Mouse (Mus musculus) olfactory bulb, adult 2 months (tissue): ENCODE measurements around the gene Ak1. TPM values are rescaled to one million over a fixed set of nuclear protein-coding genes. Genes with fewer than 3 reads are reported as not detected.

ENCODE experiments used
- H3K27ac ChIP-seq: fragments of 200-500 bp; 2 replicates; pipeline ENCODE4 v1.5.1; 2012; ENCODE audit warnings: low read depth, low read length; ENCODE audit not compliant: insufficient read depth
- H3K4me1 ChIP-seq: fragments of 200-500 bp; 2 replicates; pipeline ENCODE4 v1.6.1; 2012; ENCODE audit warnings: low read length; ENCODE audit not compliant: control insufficient read depth, insufficient read depth
- H3K4me3 ChIP-seq: fragments of 200-500 bp; 2 replicates; pipeline ENCODE4 v1.5.1; 2012; ENCODE audit warnings: mild to moderate bottlenecking, low read depth, low read length, moderate library complexity; ENCODE audit not compliant: insufficient read depth
- CTCF ChIP-seq: fragments of 200-500 bp; IDR thresholded peaks from 2 replicates; pipeline ENCODE4 v1.5.1; 2012; ENCODE audit warnings: low read depth, mild to moderate bottlenecking, low read length, moderate library complexity; ENCODE audit not compliant: insufficient read depth
- POLR2A ChIP-seq: fragments of 200-500 bp; IDR thresholded peaks from 2 replicates; pipeline ENCODE4 v1.6.1; 2012; ENCODE audit warnings: mild to moderate bottlenecking, low read depth, low read length, moderate library complexity; ENCODE audit not compliant: insufficient read depth
- WGBS: fragments of 180-500 bp; shearing (Covaris S2); methylation state at CpG from one replicate; pipeline ENCODE4 v1.1.7; 2018; 5-methylcytosine and 5-hydroxymethylcytosine counted together
- polyA plus RNA-seq: library from polyadenylated mRNA; stranded (reverse); fragments of >200 nt; gene quantifications from 2 replicates; pipeline ENCODE4 v1.2.4, GENCODE M21; 2012; ENCODE audit warnings: low replicate concordance; ENCODE audit not compliant: missing spikeins, insufficient read depth, insufficient read length

Gene Ak1
- polyA plus RNA-seq = not detected in 2 replicates

DNA sequence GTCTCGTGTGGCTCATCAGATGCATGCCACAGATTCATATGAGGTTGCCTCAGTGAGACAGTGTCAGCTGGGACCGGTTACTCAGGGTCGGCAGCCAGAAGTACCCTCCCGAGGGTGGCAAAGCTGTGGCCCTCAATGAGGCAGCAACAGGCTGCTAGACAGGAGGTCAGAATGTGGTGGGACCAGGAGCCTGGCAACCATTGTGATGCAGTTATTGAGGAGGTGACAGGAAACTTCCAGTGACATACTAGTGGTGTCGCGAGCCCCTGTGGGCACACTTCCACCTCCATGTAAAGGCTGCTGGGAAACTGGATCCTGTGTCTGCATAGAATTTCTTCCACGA is at the start of gene Ak1:
Gene Ak1, plus strand, starts transcription at position 242 of the 343 bp plus-strand sequence.
- 41% methylated on average over 7 of the region's 7 CpGs for WGBS
- H3K4me1 ChIP-seq = peaks cover 25% of the 10 kb centered on the region
- H3K4me3 ChIP-seq = no peak within 1 kb of the TSS
- no peak within 1 kb of the TSS for H3K27ac ChIP-seq
- TF ChIP-seq POLR2A (no peak), CTCF (no peak)

- 88% methylated on average over 11 of the region's 11 CpGs for WGBS
- Histone ChIP-seq H3K4me1 (peaks cover 23% of the 10 kb centered on the region), H3K27ac (no peak overlapping the region), H3K4me3 (no peak overlapping the region)
- no peak for TF ChIP-seq POLR2A
- TF ChIP-seq CTCF = no peak
These were observed 49.4 kb upstream of the Ak1 start for GRCm38 (mm10) chr2:32572196-32572595.

GRCm38 (mm10) chr2:32574497-32574896 is 47.1 kb upstream of the Ak1 start, which contains the start of gene Pip5kl1:
TSS of gene Pip5kl1 (plus strand) at chr2:32574797.
- no peak; the same call in 1 of the 2 replicates for TF ChIP-seq CTCF
- no peak for TF ChIP-seq POLR2A
- Histone ChIP-seq H3K27ac (0 out of 2 replicates have a peak within 1 kb of the TSS, but pooled peaks have one; percentile 11), H3K4me3 (peak within 1 kb of the TSS; percentile 60), H3K4me1 (peaks cover 17% of the 10 kb centered on the region)
- 62% methylated on average over 6 of the region's 6 CpGs for WGBS

DNA sequence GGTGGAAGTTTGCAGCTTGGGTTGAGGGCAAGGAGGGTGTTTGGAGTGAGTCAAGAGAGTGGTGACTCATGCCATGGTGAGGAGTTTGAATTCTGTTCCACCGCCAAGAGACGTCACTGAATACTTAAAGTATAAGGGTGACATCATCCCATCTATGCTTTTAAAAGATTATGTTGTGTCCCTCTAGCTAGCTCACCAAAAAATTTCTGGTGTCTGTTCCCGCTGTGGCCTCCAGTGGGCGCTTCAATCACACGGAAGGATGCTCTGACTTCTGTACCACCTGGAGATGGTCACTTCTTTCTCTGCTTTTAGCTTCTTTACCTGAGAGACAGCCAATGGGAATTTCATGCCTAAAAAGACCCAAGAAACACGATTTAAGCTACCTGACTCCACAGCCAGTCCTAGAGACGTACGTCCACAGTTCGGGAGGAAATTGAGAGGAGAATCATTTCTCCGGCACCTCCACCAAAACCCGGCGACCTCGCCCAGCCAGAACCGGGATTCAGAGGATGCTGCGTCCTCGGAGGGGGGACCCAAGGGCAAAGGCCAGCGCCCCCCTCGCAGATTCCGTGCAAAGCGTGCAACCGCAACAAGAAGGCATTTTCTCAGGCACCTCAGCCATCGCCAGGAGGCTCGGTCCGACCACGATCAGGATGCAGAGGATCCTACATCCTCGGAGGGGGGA is 46.5 kb upstream of the Ak1 start:
- TF ChIP-seq CTCF = peak; percentile 21
- no peak for TF ChIP-seq POLR2A
- 0 out of 2 replicates have a peak overlapping the region, but pooled peaks have one; percentile 11 for H3K27ac ChIP-seq
- H3K4me1 ChIP-seq = peaks cover 17% of the 10 kb centered on the region
- WGBS = 1% methylated on average over 26 of the region's 26 CpGs
- peak overlapping the region; percentile 60 for H3K4me3 ChIP-seq

DNA sequence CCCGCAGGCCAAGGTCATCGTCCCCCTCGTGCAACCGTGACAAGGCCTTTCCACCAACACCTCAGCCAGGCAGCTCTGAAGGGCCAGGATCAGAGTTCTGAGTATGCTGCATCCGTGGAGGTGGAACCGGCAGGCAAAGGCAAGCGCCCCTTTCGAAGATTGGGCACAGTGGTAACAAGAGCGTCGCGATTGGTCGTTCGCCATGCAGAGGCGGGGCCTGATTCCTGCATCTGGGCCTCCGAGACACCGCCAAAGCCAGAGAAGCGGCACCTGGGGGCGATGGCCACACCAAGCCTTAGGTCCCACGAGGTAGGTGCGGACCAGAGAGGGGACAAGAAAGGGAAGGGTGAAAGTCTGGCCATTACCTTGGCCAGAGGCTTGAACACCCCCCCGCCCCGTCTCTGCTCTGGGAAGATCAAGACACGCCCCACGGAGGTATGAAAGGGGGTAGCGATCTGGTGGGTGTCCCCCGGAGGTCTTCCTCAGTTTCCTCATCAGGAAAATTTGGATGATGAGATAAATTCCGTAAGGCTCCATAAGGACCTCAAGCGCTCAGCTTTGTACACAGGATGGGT is 45.9 kb upstream of the Ak1 start, which contains the start of gene 9430097D07Rik:
Gene 9430097D07Rik, minus strand, starts transcription at position 99 of the 575 bp plus-strand sequence.
- H3K4me1 ChIP-seq = peaks cover 17% of the 10 kb centered on the region
- H3K4me3 ChIP-seq = peak within 1 kb of the TSS; percentile 60
- TF ChIP-seq POLR2A (no peak), CTCF (no peak)
- WGBS = 8% methylated on average over 28 of the region's 28 CpGs
- 0 out of 2 replicates have a peak within 1 kb of the TSS, but pooled peaks have one; percentile 11 for H3K27ac ChIP-seq

DNA sequence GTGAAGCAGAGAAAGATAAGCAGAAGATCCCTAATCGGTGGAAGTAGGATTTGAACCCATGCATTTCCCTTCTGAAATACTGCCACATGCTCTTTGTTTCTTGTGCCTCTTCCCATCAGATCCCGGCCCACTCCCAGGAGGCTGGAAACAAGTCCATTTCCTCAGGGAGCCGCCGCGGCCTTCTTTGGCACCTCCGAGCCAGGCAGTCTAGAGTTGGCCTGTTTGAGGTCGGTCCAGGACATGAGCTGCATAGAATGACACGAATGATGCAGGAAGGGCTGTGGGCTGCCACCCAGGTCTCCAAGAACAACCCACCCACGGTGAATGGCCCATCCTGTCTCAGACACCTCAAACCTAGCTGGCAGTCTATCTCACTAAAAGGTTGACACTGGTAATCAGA is 45.0 kb upstream of the Ak1 start:
- 90% methylated on average over 9 of the region's 9 CpGs for WGBS
- no peak overlapping the region for H3K4me3 ChIP-seq
- no peak overlapping the region for H3K27ac ChIP-seq
- H3K4me1 ChIP-seq = peaks cover 17% of the 10 kb centered on the region
- no peak for TF ChIP-seq CTCF
- TF ChIP-seq POLR2A = no peak

- TF ChIP-seq POLR2A (no peak), CTCF (no peak)
- Histone ChIP-seq H3K4me3 (no peak overlapping the region), H3K4me1 (peaks cover 15% of the 10 kb centered on the region), H3K27ac (no peak overlapping the region)
- WGBS = 42% methylated on average over 26 of the region's 30 CpGs
These were observed 43.2 kb upstream of the Ak1 start for GRCm38 (mm10) chr2:32578146-32579046.

DNA sequence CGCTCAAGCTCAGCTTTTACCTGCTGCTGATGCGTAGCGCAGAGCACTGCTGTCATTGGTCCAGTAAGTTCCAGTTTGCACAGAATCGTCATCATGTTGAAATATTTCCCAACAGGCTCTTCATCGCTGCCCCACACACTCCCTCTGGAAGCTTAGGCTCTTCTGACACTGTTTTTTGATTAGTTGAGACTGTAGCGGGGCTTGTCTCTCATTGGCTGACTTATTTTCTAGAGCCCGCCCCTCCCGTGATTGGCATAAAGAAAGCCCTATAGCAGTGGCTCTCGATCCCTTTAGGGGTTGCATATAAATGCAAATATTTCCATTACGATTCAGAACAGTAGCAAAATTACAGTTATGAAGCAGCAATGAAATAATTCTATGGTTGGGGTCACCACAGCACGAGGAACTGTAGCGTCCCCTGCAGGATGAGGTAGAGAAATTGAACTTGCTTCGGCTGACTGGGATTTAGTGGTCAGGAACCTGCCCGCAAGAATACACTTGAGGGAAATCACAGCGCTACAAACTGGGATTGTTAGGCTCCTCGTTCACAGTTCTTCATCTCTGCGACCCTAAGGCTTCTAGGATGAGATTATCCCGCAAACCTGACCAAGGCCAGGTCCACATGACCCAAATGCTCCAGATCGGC is 40.0 kb upstream of the Ak1 start:
- Histone ChIP-seq H3K4me3 (peak overlapping the region; percentile 25; the same call in 1 of the 2 replicates), H3K4me1 (peaks cover 7% of the 10 kb centered on the region), H3K27ac (no peak overlapping the region)
- TF ChIP-seq CTCF = no peak
- WGBS = 34% methylated on average over 19 of the region's 19 CpGs
